Mouse (Mus musculus) liver, adult 2 months (tissue): ENCODE results near the gene Cstf3.
"Not testable (repeated sequence)": the region's sequence is repeated elsewhere in the genome, so short reads cannot be mapped to it uniquely, and the experiment has no call there.

Experiments used
- CTCF ChIP-seq: fragments of 200-500 bp; IDR thresholded peaks from 2 replicates; pipeline ENCODE4 v1.5.1; 2011; ENCODE audit warnings: low read depth, low read length, control low read depth
- POLR2A ChIP-seq: fragments of 200-500 bp; IDR thresholded peaks from 2 replicates; pipeline ENCODE4 v1.6.1; 2011; ENCODE audit warnings: low read length, control low read depth; ENCODE audit not compliant: insufficient read depth; ENCODE audit errors: extremely low read depth

- TF ChIP-seq CTCF, POLR2A: not testable (repeated sequence)
Measured at GRCm38 (mm10) chr2:104556711-104557110, 33.6 kb upstream of the Cstf3 start.
